Mouse (Mus musculus): ENCODE results near the gene Sirpb1c.
"Not testable (repeated sequence)": the region's sequence is repeated elsewhere in the genome, so short reads cannot be mapped to it uniquely, and the experiment has no call there.

Gene Sirpb1c

DNA sequence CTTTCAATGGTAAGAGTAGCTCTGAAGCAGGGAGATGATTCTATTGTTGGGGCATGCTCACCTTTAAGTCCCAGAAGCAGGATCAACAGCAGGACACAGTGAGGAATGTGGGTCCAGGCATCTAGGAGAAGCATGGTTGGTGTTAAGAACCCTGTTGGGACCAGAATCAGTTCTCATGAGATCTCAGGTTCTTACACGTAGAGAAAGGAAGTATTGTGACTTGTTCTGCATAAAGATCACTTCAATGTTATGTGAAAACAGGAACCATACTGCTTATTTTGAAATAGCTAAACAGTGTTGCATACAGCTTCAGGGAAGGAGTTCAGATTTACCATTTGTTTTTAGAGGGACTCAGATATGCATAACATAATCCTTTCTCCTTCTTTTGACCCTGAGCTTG is at the start of gene Sirpb1c:
TSS of gene Sirpb1c (minus strand) at position 249 of the 400 bp plus-strand sequence.
- not testable (repeated sequence) for DNase-seq (ENCODE audit: extremely low spot score, low read depth, low spot score)

DNA sequence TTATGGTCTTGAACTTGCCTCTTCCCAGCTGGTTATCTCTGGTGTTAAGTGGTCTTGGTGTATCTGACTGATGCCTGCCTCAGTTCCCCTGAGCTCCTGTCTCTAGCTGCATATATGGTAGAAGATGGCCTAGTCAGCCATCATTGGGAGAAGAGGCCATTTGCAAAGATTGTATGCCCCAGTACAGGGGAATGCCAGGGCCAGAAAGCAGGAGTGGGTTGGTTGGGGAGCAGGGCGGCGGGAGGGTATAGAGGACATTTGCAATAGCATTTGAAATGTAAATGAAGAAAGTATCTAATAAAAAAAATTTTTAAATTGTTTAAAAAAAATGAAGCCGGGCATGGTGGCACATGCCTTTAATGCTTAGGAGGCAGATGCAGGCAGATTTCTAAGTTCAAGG is 38.1 kb upstream of the Sirpb1c start:
- DNase-seq (ENCODE audit: extremely low spot score, low read depth, low spot score) = no peak

DNA sequence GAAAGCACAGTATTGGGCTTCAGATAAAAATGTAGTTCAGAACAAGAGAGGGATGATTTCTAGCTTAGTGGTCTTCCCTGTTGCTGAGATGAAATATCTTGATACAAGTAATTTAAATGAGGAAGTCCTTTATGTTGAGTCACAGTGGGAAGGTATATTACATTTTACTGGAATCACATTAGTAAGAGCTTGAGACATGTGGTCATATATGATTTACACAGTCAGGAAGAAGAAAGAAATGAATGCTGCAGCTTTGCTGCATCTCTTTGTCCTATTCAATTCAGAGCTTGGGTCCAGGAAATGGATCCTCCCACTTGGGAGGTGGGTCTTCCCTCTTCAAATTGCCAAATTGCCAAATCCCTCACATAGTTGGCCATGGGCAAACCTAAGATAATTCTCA is 7.4 kb upstream of the Sirpb1c start:
- not testable (repeated sequence) for DNase-seq (ENCODE audit: extremely low spot score, low read depth, low spot score)

DNA sequence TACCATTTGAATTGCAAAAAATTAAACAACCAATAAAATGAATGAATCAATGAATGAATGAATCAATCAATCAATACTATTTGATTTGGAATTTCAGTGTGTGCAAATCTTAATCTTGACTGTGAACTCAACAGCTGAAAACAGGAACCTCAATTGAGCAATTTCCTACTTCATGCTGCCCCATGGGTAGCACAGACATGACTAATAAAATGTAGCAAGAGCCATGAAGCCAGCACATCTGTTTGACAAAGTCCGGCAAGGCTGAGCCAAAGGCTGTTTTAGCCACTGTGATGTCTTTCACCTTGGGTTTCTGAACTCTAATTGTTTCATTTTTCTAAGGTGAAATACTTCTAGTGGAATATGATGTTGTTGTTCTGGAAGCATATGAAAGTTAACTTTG is 1.6 kb upstream of the Sirpb1c start:
- DNase-seq (ENCODE audit: extremely low spot score, low read depth, low spot score) = no peak

DNA sequence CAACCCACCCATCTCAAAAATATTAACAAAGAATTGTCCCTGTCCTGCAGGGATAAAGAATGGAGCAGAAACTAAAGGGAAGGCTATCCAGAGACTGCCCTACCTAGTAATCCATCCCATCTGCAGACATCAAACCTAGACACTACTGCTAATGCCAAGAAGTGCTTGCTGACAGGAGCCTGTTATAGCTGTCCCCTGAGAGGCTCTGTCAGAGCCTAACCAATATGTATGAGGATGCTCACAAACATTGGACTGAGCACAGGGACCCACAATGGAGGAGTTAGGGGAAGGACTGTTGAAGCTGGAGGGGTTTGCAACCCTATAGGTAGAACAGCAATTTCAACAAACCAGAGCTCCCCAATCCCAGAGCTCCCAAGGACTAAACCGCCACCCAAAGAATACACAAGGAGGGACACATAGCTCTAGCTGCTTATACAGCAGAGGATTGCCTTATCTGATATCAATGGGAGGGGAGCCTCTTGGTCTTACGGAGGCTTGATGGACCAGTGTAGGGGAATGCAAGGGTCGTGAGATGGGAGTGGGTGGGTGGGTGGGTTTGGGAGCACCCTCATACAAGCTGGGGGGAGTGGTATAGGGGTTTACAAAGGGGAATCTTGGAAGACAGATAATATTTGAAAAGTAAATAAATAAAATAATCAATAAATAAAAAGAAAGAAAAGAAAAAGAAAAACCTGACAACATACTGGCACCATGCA is 838 bp downstream of the Sirpb1c start:
- DNase-seq (ENCODE audit: extremely low spot score, low read depth, low spot score) = no peak

DNA sequence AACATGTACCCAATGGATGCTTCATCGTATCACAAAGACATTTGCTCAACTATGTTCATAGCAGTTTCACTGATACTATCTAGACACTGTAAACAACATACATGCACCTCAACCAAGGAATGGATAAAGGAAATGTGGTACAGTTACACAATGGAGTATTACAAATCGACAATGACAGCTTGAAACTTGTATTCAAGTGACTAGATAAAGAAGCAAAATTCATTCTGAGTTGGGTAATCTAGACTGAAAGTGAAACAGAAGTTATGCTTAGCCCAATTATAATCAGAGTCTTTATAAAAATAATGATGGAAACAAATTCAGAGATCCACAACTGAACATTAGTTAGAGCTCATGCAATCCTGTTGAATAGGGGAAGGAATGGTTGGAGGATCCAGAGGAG is 74.7 kb downstream of the Sirpb1c start:
- not testable (repeated sequence) for DNase-seq (ENCODE audit: extremely low spot score, low read depth, low spot score)

Data from hindlimb bud, embryonic 11.5 days (tissue).